Mouse (Mus musculus): ENCODE data around the gene Kcnh3. TPM values are rescaled to one million over a fixed set of nuclear protein-coding genes. Genes with fewer than 3 reads are reported as not detected.
A peak's percentile ranks its signal among the peaks of the same experiment; 100 is the strongest.

The Kcnh3 gene
- polyA plus RNA-seq, 1 experiment, result 3.0 TPM

DNA sequence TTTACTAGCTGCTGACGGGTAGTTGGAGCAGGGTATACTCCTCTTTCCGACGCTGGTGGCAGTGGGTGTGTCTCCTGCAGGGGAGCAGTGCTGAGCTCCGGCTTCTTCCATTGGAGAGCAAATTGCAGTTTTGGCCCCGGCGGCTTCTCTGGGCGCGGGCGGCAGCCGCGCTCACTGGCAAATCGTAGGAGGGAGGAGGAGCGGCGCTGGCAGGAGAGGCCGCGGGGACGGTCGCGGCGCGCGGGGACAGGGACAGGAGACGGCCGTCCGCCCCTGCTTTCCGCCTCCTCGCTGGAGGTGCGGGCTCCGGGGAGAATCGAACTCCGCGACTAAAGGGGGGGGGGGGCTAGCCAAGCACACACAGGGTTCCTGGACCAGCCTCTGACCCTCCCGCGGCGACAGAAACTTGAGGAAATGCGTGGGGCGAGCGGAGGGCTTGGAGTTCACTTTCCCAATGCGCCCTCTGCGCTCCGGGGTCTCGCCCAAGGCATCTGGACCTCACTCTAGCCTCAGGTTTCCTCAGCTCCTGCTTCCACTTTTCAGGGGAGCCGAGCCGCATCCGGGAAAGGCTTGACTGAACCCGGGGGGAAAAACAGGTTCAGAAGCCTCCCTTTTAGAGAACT, 965 bp upstream of the Kcnh3 start:
- Histone ChIP-seq H3K27me3 (ENCODE audit: control insufficient read depth, insufficient read depth, low read length) (peaks cover 68% of the 10 kb centered on the region), H3K4me1 (ENCODE audit: control insufficient read depth, insufficient read depth, insufficient read length, low read length) (peaks cover 17% of the 10 kb centered on the region), H3K27ac (ENCODE audit: insufficient read depth, low read depth, low read length) (no peak overlapping the region), H3K4me3 (ENCODE audit: low read depth, low read length) (peak overlapping the region; percentile 61), H3K36me3 (ENCODE audit: control insufficient read depth, insufficient read depth, low read length) (no peaks in the 10 kb centered on the region)
- TF ChIP-seq CTCF (IDR thresholded peaks at IDR 0.05; ENCODE audit: extremely low read depth, insufficient read length, insufficient replicate concordance, low read depth, low read length), result no peak
- WGBS, result under 1% methylated on average over 42 of the region's 46 CpGs

DNA sequence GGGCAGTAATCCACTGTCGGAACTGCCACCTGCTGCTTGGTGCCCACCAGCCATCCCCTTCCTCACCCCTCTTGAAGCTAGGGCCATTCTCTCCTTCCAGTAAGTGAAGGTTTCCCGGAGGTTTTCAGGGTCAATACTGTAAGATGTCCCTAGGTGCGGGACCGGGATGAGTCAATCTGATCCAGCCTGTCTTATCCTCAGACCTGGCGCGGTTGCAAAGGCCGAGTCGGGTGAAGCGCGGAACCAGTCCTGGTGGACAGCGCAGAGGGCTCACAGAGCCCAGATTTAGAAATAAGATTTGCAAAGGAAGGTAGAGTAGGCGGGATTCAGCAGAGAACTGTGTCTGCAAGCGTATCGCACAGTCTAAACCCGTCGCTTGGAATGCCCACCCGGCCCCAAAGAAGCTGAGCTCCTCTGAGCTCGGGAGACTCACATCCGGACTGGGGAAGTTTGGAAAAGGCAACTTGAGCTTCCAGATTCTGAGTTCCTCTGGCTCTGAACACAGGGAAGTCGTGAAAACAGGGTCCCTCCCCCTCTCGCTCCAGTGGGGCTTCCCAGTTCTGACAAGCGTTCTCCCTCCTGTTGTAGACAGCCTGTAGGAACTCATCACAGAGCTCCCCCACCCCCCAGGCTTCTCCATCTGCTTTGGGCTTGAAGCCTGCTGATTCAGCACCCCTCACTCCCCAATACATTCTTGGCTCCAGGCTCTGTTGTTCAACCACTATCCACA, 585 bp downstream of the Kcnh3 start:
- no peak for TF ChIP-seq POLR2A (IDR thresholded peaks at IDR 0.05; ENCODE audit: low read depth, low read length)
- no peak for TF ChIP-seq CTCF (IDR thresholded peaks at IDR 0.05; ENCODE audit: extremely low read depth, insufficient read length, insufficient replicate concordance, low read depth, low read length)
- 5% methylated on average over 22 of the region's 22 CpGs for WGBS
- Histone ChIP-seq H3K36me3 (ENCODE audit: control insufficient read depth, insufficient read depth, low read length) (no peaks in the 10 kb centered on the region), H3K4me3 (ENCODE audit: low read depth, low read length) (peak overlapping the region; percentile 61; the same call in 1 of the 2 replicates), H3K4me1 (ENCODE audit: control insufficient read depth, insufficient read depth, insufficient read length, low read length) (peaks cover 17% of the 10 kb centered on the region), H3K27me3 (ENCODE audit: control insufficient read depth, insufficient read depth, low read length) (peaks cover 69% of the 10 kb centered on the region), H3K27ac (ENCODE audit: insufficient read depth, low read depth, low read length) (no peak overlapping the region)

DNA sequence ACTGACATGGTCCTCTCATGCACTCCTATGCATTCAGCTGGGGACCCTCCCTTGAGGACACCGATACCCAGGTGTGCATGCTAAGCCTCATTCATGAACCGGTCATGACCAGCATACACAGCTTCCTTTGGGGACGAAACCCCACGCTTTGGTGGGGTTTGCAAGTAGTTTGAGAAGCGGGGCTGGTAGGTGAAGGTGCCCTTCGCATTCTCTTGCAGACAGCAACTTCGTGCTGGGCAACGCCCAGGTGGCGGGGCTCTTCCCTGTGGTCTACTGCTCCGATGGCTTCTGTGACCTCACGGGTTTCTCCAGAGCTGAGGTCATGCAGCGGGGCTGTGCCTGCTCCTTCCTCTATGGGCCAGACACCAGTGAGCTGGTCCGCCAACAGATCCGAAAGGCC, 1.4 kb downstream of the Kcnh3 start:
- peaks cover 17% of the 10 kb centered on the region for H3K4me1 ChIP-seq (ENCODE audit: control insufficient read depth, insufficient read depth, insufficient read length, low read length)
- no peak overlapping the region for H3K27ac ChIP-seq (ENCODE audit: insufficient read depth, low read depth, low read length)
- H3K36me3 ChIP-seq (ENCODE audit: control insufficient read depth, insufficient read depth, low read length), result no peaks in the 10 kb centered on the region
- peaks cover 64% of the 10 kb centered on the region for H3K27me3 ChIP-seq (ENCODE audit: control insufficient read depth, insufficient read depth, low read length)
- no peak overlapping the region for H3K4me3 ChIP-seq (ENCODE audit: low read depth, low read length)
- WGBS, result 43% methylated on average over 14 of the region's 14 CpGs
- no peak for TF ChIP-seq CTCF (IDR thresholded peaks at IDR 0.05; ENCODE audit: extremely low read depth, insufficient read length, insufficient replicate concordance, low read depth, low read length)

DNA sequence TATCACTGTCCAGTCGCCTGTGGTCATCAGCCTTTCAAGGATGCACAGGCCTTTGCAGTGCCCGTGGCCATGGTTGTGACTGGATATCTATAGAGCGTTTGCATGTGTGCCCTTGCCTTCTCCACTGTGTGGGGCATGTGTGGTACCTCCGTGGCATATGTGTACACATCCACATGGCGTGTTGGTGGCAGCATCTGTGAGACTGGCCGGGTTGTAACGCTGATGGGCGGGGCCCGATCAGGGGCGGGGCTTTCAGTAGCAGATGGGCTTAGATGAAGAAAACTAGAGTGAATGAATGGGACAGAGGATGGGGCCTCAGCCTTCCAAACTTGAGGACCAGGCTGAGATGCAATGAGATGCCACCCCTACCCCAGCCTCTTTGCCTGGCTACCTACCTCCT, 7.3 kb downstream of the Kcnh3 start:
- TF ChIP-seq CTCF (IDR thresholded peaks at IDR 0.05; ENCODE audit: extremely low read depth, insufficient read length, insufficient replicate concordance, low read depth, low read length), result no peak
- TF ChIP-seq POLR2A (IDR thresholded peaks at IDR 0.05; ENCODE audit: low read depth, low read length), result no peak
- WGBS, result 47% methylated on average over 10 of the region's 10 CpGs
- H3K4me3 ChIP-seq (ENCODE audit: low read depth, low read length), result no peak overlapping the region
- H3K27ac ChIP-seq (ENCODE audit: insufficient read depth, low read depth, low read length), result no peak overlapping the region
- H3K27me3 ChIP-seq (ENCODE audit: control insufficient read depth, insufficient read depth, low read length), result peaks cover 10% of the 10 kb centered on the region; the same call in 1 of the 2 replicates
- H3K36me3 ChIP-seq (ENCODE audit: control insufficient read depth, insufficient read depth, low read length), result no peaks in the 10 kb centered on the region
- H3K4me1 ChIP-seq (ENCODE audit: control insufficient read depth, insufficient read depth, insufficient read length, low read length), result peaks cover 6% of the 10 kb centered on the region

DNA sequence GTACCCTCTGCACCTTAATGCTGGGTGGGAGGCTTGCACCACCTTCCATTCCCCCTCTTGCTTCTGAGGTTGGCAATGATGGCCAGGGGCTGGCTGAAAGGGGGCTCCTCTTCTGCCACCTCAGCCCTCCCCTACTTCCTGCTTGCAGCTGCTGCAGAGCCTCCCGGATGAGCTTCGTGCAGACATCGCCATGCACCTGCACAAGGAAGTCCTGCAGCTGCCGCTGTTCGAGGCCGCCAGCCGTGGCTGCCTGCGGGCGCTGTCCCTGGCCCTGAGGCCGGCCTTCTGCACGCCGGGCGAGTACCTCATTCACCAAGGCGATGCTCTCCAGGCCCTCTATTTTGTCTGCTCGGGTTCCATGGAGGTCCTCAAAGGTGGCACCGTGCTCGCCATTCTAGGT, 9.1 kb downstream of the Kcnh3 start:
- 27% methylated on average over 17 of the region's 17 CpGs for WGBS
- H3K36me3 ChIP-seq (ENCODE audit: control insufficient read depth, insufficient read depth, low read length), result no peaks in the 10 kb centered on the region
- H3K4me1 ChIP-seq (ENCODE audit: control insufficient read depth, insufficient read depth, insufficient read length, low read length), result no peaks in the 10 kb centered on the region; the same call in 1 of the 2 replicates
- H3K4me3 ChIP-seq (ENCODE audit: low read depth, low read length), result no peak overlapping the region
- no peak overlapping the region for H3K27ac ChIP-seq (ENCODE audit: insufficient read depth, low read depth, low read length)
- TF ChIP-seq POLR2A (IDR thresholded peaks at IDR 0.05; ENCODE audit: low read depth, low read length) (no peak), CTCF (IDR thresholded peaks at IDR 0.05; ENCODE audit: extremely low read depth, insufficient read length, insufficient replicate concordance, low read depth, low read length) (no peak)
- H3K27me3 ChIP-seq (ENCODE audit: control insufficient read depth, insufficient read depth, low read length), result peaks cover 4% of the 10 kb centered on the region; the same call in 1 of the 2 replicates

DNA sequence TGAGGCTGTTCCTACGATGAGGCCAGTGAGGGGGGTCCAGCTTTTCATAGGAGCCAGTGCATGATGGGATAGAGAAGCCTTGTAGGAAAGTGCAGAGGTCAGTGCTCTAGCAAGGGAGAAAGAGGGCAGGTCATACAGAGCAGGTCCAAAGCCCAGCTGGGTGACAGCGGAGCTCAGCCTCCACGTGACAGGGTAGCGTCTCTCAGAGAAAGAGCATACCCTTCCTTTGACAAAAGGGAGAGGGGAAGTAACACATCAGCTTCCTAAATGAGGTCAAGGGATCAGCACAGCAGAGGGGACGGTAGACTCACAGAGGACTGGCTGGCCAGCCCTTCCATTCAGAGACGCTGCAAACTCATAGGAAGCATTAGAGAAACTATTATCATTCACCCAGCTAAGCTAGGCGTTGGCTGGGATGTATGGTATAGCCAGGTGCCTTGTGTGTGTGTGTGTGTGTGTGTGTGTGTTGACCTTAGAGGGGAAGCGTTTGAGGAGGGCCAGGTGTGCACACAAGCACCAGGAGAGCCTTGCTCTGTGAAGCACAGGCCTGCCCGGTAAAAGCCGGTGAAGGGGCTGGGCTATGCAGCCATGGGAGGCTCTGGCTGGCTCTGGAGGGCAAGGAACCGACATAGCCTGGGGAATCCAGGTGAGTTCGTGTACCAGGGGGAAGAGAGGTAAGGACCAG, 9.8 kb downstream of the Kcnh3 start:
- TF ChIP-seq POLR2A (IDR thresholded peaks at IDR 0.05; ENCODE audit: low read depth, low read length) (no peak), CTCF (IDR thresholded peaks at IDR 0.05; ENCODE audit: extremely low read depth, insufficient read length, insufficient replicate concordance, low read depth, low read length) (no peak)
- no peak overlapping the region for H3K4me3 ChIP-seq (ENCODE audit: low read depth, low read length)
- WGBS, result 51% methylated on average over 12 of the region's 12 CpGs
- no peak overlapping the region for H3K27ac ChIP-seq (ENCODE audit: insufficient read depth, low read depth, low read length)
- no peaks in the 10 kb centered on the region; the same call in 1 of the 2 replicates for H3K4me1 ChIP-seq (ENCODE audit: control insufficient read depth, insufficient read depth, insufficient read length, low read length)
- no peaks in the 10 kb centered on the region for H3K36me3 ChIP-seq (ENCODE audit: control insufficient read depth, insufficient read depth, low read length)
- H3K27me3 ChIP-seq (ENCODE audit: control insufficient read depth, insufficient read depth, low read length), result peaks cover 4% of the 10 kb centered on the region; the same call in 1 of the 2 replicates

DNA sequence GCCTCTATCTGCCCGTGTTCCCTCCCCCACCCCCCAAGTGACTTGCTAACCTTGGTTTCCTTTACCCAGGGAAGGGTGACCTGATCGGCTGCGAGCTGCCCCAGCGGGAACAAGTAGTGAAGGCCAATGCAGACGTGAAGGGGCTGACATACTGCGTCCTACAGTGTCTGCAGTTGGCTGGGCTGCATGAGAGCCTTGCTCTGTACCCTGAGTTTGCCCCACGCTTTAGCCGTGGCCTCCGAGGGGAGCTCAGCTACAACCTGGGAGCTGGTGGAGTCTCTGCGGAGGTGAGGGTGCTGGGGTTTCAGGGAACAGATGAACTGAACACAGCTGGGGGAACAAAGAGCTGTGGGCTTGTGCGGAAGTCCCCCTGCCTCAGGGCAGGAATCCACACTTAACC, 13.3 kb downstream of the Kcnh3 start:
- no peak overlapping the region for H3K4me3 ChIP-seq (ENCODE audit: low read depth, low read length)
- H3K27ac ChIP-seq (ENCODE audit: insufficient read depth, low read depth, low read length), result no peak overlapping the region
- H3K27me3 ChIP-seq (ENCODE audit: control insufficient read depth, insufficient read depth, low read length), result no peaks in the 10 kb centered on the region
- H3K36me3 ChIP-seq (ENCODE audit: control insufficient read depth, insufficient read depth, low read length), result peaks cover 11% of the 10 kb centered on the region
- 72% methylated on average over 11 of the region's 11 CpGs for WGBS
- TF ChIP-seq CTCF (IDR thresholded peaks at IDR 0.05; ENCODE audit: extremely low read depth, insufficient read length, insufficient replicate concordance, low read depth, low read length) (no peak), POLR2A (IDR thresholded peaks at IDR 0.05; ENCODE audit: low read depth, low read length) (no peak)
- H3K4me1 ChIP-seq (ENCODE audit: control insufficient read depth, insufficient read depth, insufficient read length, low read length), result no peaks in the 10 kb centered on the region; the same call in 1 of the 2 replicates
